ENCODE assay signal across 15 mouse cellular contexts in genomic region chr5:28239829-28240228, GRCm38 (mm10).
"Had no signal": no experiment of that assay in that cellular context is flagged by ENCODE, and none has a peak within 500 bp of the region (broad histone marks: within the 10 kb centered on the region; RNA-seq: fewer than 3 reads in every experiment).

No protein-coding gene starts in this region.

- DNase-seq: kidney, postnatal 25 days; layer of hippocampus, adult 9-11 months; layer of hippocampus, postnatal 36 days; left cerebral cortex, postnatal 4 days; liver, postnatal 0 days; lung, embryonic 14.5 days; lung, postnatal 36 days; right cerebral cortex, postnatal 14 days; right cerebral cortex, postnatal 4 days; thymus, adult 2 months; thymus, postnatal 14 days; thymus, postnatal 4 days had no signal

- ATAC-seq: liver, postnatal 0 days; lung, postnatal 0 days; midbrain, embryonic 13.5 days; midbrain, embryonic 16.5 days had no signal
